Mouse (Mus musculus) C2C12 (cell line): ENCODE results near the gene Ywhaq.

Experiments used
- CEBPB ChIP-seq: IDR thresholded peaks from one replicate; pipeline ENCODE4 v1.6.1; 2011; ENCODE audit warnings: low read depth, mild to moderate bottlenecking, control low read depth, moderate library complexity
- CTCF ChIP-seq: IDR thresholded peaks from one replicate; pipeline ENCODE4 v1.5.1; 2011; ENCODE audit not compliant: control insufficient read depth, insufficient read depth, insufficient read length
- FOSL1 ChIP-seq: IDR thresholded peaks from one replicate; pipeline ENCODE4 v1.8.0; 2011; ENCODE audit warnings: mild to moderate bottlenecking, low read length; ENCODE audit not compliant: poor library complexity, insufficient read depth, severe bottlenecking
- MAX ChIP-seq: IDR thresholded peaks from one replicate; pipeline ENCODE4 v1.6.1; 2011; ENCODE audit warnings: mild to moderate bottlenecking, control low read depth
- MYOD1 ChIP-seq: IDR thresholded peaks from one replicate; pipeline ENCODE4 v1.6.1; 2011; ENCODE audit warnings: low read depth; ENCODE audit not compliant: control insufficient read depth, insufficient read length
- MYOG ChIP-seq: IDR thresholded peaks from one replicate; pipeline ENCODE4 v1.6.1; 2011; ENCODE audit not compliant: control insufficient read depth, insufficient read length; ENCODE audit errors: extremely low read depth
- USF1 ChIP-seq: IDR thresholded peaks from one replicate; pipeline ENCODE4 v1.6.1; 2011; ENCODE audit warnings: low read depth, mild to moderate bottlenecking, control low read depth, moderate library complexity

DNA sequence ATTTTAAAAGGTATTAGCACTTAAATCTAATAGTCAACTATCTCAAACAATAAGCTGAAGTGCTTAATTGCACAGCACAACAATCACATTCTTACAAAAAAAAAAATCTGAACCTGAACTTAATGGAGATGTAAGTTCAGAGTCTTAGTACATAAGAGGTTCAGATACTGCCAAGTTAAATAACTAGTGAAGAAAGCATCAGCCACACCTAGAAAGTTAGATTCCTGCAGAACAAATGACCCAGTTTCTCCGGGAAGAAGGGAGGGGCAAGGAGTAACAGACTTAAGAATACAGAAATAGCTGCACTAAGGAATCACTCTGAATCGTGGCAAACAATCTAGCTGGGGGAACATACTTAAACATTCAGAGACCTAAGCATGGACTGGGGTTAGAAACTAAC lies 54.8 kb downstream of the Ywhaq start:
- TF ChIP-seq CTCF: no peak
- TF ChIP-seq MYOG: no peak
- no peak for TF ChIP-seq MYOD1
- no peak for TF ChIP-seq USF1
- TF ChIP-seq CEBPB: no peak
- no peak for TF ChIP-seq FOSL1
- no peak for TF ChIP-seq MAX
